Mouse (Mus musculus) gastrocnemius, postnatal 14 days (tissue): ENCODE data around the gene Cubn. TPM values are rescaled to one million over a fixed set of nuclear protein-coding genes. Genes with fewer than 3 reads are reported as not detected.
A peak's percentile ranks its signal among the peaks of the same experiment; 100 is the strongest.

Source experiments
- DNase-seq: peaks from one replicate; pipeline ENCODE4 v3.0.0; 2021; ENCODE audit warnings: mixed read lengths
- intact Hi-C: fragments of 180-260 bp; cut with DNase I; formaldehyde crosslinking; loops from one replicate; pipeline ENCODE4 v1.15.1; 2025; ENCODE audit warnings: low total_unique reads
- total RNA-seq, 2 experiments: library from RNA; stranded (reverse); gene quantifications; 2 replicates each; pipeline ENCODE4 v1.2.3; 2021

The Cubn gene
- total RNA-seq, 2 experiments from 2014 or later: 0.04 to 0.14 TPM

GRCm38 (mm10) chr2:13372256-13372824, 119.3 kb downstream of the Cubn start:
- intact Hi-C loops: no loop called here
- peak; percentile 52 for DNase-seq

- intact Hi-C loops: no loop called here
- DNase-seq: no peak
Observed at GRCm38 (mm10) chr2:13371797-13372170, 119.8 kb downstream of the Cubn start.

- DNase-seq: no peak
- intact Hi-C loops: no loop called here
Observed at GRCm38 (mm10) chr2:13371072-13371796, 120.4 kb downstream of the Cubn start.

GRCm38 (mm10) chr2:13370556-13370955, 121.1 kb downstream of the Cubn start:
- no peak for DNase-seq
- intact Hi-C loops: no loop called here

GRCm38 (mm10) chr2:13368517-13368916, 123.1 kb downstream of the Cubn start:
- DNase-seq: no peak
- intact Hi-C loops: no loop called here

GRCm38 (mm10) chr2:13357885-13358552, 133.6 kb downstream of the Cubn start:
- intact Hi-C loops: no loop called here
- no peak for DNase-seq

GRCm38 (mm10) chr2:13352775-13353174, 138.8 kb downstream of the Cubn start:
- DNase-seq: no peak
- intact Hi-C loops: no loop called here

GRCm38 (mm10) chr2:13352112-13352728, 139.4 kb downstream of the Cubn start:
- intact Hi-C loops: no loop called here
- DNase-seq: no peak

GRCm38 (mm10) chr2:13342325-13342926, 149.2 kb downstream of the Cubn start:
- DNase-seq: no peak
- intact Hi-C loops: no loop called here

GRCm38 (mm10) chr2:13335446-13335845, 156.2 kb downstream of the Cubn start:
- intact Hi-C loops: no loop called here
- DNase-seq: no peak

- intact Hi-C loops: no loop called here
- no peak for DNase-seq
Observed at GRCm38 (mm10) chr2:13329754-13330417, 161.7 kb downstream of the Cubn start.

- intact Hi-C loops: no loop called here
- DNase-seq: no peak
Observed at GRCm38 (mm10) chr2:13303376-13303775, 188.2 kb downstream of the Cubn start.

GRCm38 (mm10) chr2:13299031-13299430, 192.6 kb downstream of the Cubn start:
- intact Hi-C loops: no loop called here
- DNase-seq: no peak

GRCm38 (mm10) chr2:13297733-13298132, 193.9 kb downstream of the Cubn start:
- intact Hi-C loops: no loop called here
- DNase-seq: no peak

- intact Hi-C loops: loop anchor here (5.0 kb wide), 1 partner anchor 287 kb away; no protein-coding TSS in a partner anchor
- no peak for DNase-seq
Observed at GRCm38 (mm10) chr2:13290661-13291060, 201.0 kb downstream of the Cubn start.

- DNase-seq: no peak
- intact Hi-C loops: loop anchor here (5.0 kb wide), 1 partner anchor 287 kb away; no protein-coding TSS in a partner anchor
Observed at GRCm38 (mm10) chr2:13290070-13290469, 201.5 kb downstream of the Cubn start.

- intact Hi-C loops: no loop called here
- DNase-seq: no peak
Observed at GRCm38 (mm10) chr2:13278114-13278862, 213.3 kb downstream of the Cubn start.

- no peak for DNase-seq
- intact Hi-C loops: no loop called here
Observed at GRCm38 (mm10) chr2:13275874-13276273, 215.7 kb downstream of the Cubn start.
